Comparison of ENCODE assay signal across 9 mouse cellular contexts in the genomic region with DNA sequence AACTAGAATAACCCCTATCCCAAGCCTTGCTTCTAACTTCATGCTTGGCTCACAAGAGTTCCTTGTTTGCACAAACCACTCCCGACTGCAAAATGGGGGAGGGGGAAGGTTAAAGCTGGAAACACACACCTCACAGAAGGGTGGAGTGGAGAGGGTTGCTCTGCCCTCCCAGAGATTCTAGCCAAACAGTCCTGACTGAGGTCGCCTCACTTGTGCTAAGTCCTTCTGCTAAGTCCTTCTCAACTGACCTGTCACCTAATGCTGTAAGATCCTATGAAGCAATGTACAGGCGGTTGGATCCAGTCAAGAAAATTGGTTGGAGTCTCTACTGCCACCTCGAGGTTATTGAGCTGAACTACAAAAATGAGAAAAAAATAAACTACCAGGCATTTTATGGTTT. TPM values are rescaled to one million over a fixed set of nuclear protein-coding genes. Genes with fewer than 3 reads are reported as not detected.
DNase-seq lines count a peak whose midpoint lies in the region; ATAC-seq and TF ChIP-seq lines count a peak whose summit lies in the region.
"Had no signal": no experiment of that assay in that cellular context is flagged by ENCODE, and none has a peak within 500 bp of the region (broad histone marks: within the 10 kb centered on the region; RNA-seq: fewer than 3 reads in every experiment).

No protein-coding gene starts in this region.

- H3K4me2 ChIP-seq in intestine, postnatal 0 days (replicated peaks; ENCODE audit: low read depth), result peak overlapping the region; percentile 18; the same call in 1 of the 2 replicates

- WGBS in intestine, postnatal 0 days, result 14% methylated on average over 4 of the region's 4 CpGs

- no peak for TF ChIP-seq POLR2A in brain, embryonic 14.5 days (IDR thresholded peaks at IDR 0.05; ENCODE audit: borderline replicate concordance, extremely low read depth, insufficient read depth, insufficient read length, poor library complexity, severe bottlenecking)

- H3K4me3 ChIP-seq in intestine, postnatal 0 days (ENCODE audit: low read depth, low read length), result no peak overlapping the region
- H3K4me3 ChIP-seq: myocyte had no signal

- no peaks in the 10 kb centered on the region for H3K9me3 ChIP-seq in intestine, postnatal 0 days (ENCODE audit: control insufficient read depth)

- no peak overlapping the region for H3K9ac ChIP-seq in intestine, postnatal 0 days (ENCODE audit: low read depth, low read length)

- no peaks in the 10 kb centered on the region for H3K4me1 ChIP-seq in intestine, postnatal 0 days (replicated peaks; ENCODE audit: control insufficient read depth, insufficient read depth, low read length)

- TF ChIP-seq CTCF in brain, embryonic 14.5 days (IDR thresholded peaks at IDR 0.05; ENCODE audit: borderline replicate concordance, extremely low read depth, insufficient read depth, insufficient read length), result peak; percentile 50; the same call in 1 of the 2 replicates
- peak; percentile 87 for TF ChIP-seq CTCF in intestine, postnatal 0 days (IDR thresholded peaks at IDR 0.05; ENCODE audit: low read depth)

- no peaks in the 10 kb centered on the region for H3K27me3 ChIP-seq in intestine, postnatal 0 days (replicated peaks; ENCODE audit: control insufficient read depth, insufficient read depth, low read length)

- peak; percentile 17 to 19 for DNase-seq in heart, adult 9 months (ENCODE audit: low spot score in 2 of 2)
- no peak for DNase-seq in heart, postnatal 25 days (ENCODE audit: low spot score)
- peak; percentile 45 for DNase-seq in CD4-positive helper T cell, adult 2 months (ENCODE audit: low read depth, low spot score)
- DNase-seq in brain, embryonic 14.5 days (ENCODE audit: low read depth), result peak; percentile 74
- peak; percentile 31 to 47 for DNase-seq in natural killer cell, adult 2 months (ENCODE audit: low spot score in 2 of 2)
- no peak for DNase-seq in right cerebral cortex, postnatal 25 days
- no peak for DNase-seq in left cerebral cortex, adult 8-10 months (ENCODE audit: low spot score in 2 of 2)

- intact Hi-C loops in heart, postnatal 25 days (cut with DNase I), result loop anchor here (2.0 to 10.0 kb wide), 5 partner anchors 35 to 412 kb away; no protein-coding TSS in a partner anchor

- peak; percentile 74 for ATAC-seq in intestine, postnatal 0 days

- no peaks in the 10 kb centered on the region for H3K36me3 ChIP-seq in intestine, postnatal 0 days (ENCODE audit: control insufficient read depth, insufficient read depth)

- H3K27ac ChIP-seq in intestine, postnatal 0 days (ENCODE audit: low read depth, low read length), result no peak overlapping the region

RNA-seq across cellular contexts. Expression of gene Mylip, which starts 52.9 kb away (rescaled TPM):
- 10 to 100 TPM; 14.6 to 18.3 TPM for total RNA-seq in heart, postnatal 25 days (2021)
- polyA plus RNA-seq in brain, embryonic 14.5 days (2012; rRNA removed), result 5.4 and 7.8 TPM in 2 replicates
- polyA plus RNA-seq in intestine, postnatal 0 days (2015; fragmentation: Nextera tagmentation; extraction: Ambion mirVana), result 2.1 and 2.2 TPM in 2 replicates
- total RNA-seq in left cerebral cortex, adult 8-10 months (2022), result 10 to 100 TPM; 12.6 to 19.8 (median 15.1) TPM

Comparison
In these comparisons a context has a peak if more than half of its experiments do, and no peak if none do; other contexts are left out.
1. DNase-seq: peak in heart, adult 9 months (2 of 2), CD4-positive helper T cell, adult 2 months (single experiment), brain, embryonic 14.5 days (single experiment) and natural killer cell, adult 2 months (2 of 2); none in heart, postnatal 25 days (single experiment), right cerebral cortex, postnatal 25 days (single experiment) and left cerebral cortex, adult 8-10 months (0 of 2).